Mouse (Mus musculus): ENCODE results near the gene Polr3a.

Polr3a gene

DNA sequence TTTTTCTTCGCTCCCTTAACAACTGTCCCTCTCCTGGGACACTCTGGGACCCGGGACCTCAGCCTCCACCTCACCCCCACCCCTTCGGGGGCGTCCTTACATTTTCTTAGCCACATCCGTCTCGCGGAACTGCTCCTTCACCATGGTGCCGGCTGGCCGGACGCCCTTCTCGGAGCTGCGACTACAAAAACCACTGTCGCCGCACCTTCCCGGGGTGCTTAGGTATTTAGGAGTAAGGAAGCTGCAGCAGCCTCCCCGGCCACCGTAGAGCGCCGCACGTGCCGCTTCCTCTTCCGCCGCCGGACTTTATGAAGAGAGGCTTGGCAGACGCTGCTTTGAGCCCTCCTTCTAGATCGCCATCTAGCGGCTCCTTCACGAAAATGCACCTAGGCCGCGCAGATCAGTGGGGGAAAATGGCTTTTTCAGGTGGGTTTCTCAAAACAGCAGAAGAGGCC, at the start of gene Polr3a, which contains the start of gene Rps24:
TSS of gene Polr3a (minus strand) at position 286 of the 455 bp plus-strand sequence.
TSS of gene Rps24 (plus strand) at position 353 of the 455 bp plus-strand sequence.
- DNase-seq (ENCODE audit: low spot score in 2 of 2), result peak; percentile 79 to 89

DNA sequence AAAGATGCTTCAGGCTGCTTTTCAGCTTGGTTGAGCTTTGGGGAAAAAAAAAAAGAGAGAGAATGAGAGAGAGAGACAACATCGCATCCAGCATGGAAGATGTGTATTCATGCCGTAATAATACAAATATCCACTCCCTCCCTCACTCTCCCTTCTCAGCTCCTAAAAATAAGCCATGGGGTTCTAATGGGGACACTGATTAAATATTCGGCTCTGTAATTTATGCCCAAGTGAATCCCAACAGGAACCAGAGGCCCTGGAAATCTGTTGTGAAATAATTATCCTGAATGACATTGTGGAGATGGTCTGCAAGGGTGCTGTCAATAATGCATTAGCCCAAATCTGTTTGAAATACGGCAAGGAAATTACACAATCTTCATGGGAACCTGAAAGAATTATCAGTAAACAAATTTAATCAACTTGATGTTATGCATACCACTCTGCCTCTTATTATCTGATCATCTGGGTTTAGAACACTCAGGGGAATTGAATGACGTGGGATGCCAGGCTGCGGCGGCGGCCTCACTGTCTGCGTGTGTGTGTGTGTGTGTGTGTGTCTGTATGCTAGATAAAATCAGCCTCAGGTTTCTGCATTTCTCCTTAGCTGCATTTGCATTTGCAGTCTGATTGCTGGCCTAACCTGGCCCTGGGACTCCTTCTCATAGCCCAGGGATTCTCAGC, 48.1 kb upstream of the Polr3a start:
- DNase-seq (ENCODE audit: low spot score in 2 of 2), result no peak

DNA sequence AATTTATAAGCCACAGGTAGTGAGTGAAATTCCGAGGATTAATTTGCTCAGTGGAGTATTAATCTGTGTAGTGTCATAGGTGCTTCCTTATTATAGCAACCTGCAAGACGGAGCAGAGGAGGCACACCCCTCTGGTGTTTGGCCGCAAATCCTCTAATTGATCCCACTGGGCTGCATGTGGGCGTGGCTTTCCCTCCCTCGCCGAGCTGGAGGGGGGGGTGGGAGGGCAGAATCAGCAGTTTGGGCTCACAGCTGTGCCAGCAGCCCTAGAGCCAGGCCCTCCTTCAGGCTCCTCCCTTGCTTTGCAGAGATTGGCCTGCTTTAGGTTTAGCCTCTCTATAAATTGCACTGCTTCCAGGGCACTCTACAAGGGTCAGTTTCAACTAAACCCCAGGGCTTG, 43.4 kb upstream of the Polr3a start:
- DNase-seq (ENCODE audit: low spot score in 2 of 2), result no peak

DNA sequence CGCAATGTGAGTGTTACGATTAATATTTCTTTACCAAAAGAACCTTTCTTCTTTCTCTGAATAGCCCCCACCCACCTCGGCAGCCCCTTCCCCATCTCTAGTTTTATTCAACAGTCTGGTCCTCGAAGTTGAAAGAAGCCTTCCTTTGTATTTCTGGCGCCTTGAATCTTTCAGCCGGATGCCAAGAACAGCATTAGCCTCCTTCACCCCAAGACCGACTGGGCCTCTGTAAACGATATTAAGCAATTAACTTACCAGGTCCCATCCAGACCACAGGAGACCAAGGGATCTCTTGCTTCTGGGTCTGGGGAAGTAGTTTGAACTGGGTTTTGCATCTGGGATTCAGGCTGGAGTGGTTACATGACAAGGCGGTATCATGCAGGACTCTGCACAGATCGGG, 39.6 kb upstream of the Polr3a start:
- no peak for DNase-seq (ENCODE audit: low spot score in 2 of 2)

DNA sequence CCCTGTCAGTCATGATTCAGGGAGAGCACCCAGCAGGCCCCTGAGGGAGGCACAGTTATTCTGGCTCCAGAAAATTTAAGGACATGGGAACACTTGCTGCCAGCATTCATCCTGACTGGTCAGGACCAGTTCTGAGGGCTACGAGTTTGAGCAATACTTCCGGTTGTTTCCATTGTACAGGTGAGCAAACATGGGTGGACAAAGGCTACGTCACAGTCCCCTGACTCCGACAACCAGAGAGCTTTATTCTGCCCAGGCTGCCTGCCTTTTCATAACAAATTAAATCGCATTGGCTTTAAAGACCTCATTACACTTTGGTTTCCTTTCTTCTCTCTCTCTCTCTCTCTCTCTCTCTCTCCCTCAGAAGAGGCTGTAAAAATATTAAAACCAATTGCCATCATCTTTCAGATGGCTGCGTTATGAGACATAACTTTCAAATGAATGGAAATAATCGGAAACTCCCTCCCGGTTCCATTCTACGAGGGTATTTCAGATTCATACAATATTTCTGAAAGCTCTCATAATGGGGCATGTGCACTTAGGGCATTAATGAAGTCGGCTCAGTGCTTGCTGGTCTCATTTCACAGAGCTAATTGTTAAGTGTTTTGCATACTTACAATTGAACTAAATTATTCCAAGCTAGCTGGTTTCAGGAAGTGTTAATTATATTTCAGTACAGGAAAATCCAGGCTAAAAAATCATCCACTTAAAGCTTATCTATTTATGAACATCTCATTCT, 39.0 kb upstream of the Polr3a start:
- no peak for DNase-seq (ENCODE audit: low spot score in 2 of 2)

DNA sequence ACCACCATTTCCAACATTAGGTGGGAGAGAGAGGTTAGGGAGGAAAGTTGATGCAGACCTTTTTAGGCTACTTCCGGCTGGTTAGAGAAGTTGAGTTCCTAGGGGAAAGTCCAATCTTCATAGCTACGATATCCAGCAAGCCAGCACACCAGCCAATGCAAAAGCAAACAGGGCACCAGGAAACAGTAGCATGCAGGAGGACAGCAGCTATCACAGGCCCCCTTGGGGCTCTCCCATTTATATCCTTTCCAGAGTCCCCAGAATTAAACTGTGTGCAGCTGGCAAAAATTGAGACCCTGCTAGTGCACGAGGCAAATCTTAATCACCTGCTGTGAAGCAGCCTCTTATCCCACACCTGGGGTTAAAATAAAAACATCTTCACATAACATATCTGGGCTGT, 38.3 kb upstream of the Polr3a start:
- no peak for DNase-seq (ENCODE audit: low spot score in 2 of 2)

DNA sequence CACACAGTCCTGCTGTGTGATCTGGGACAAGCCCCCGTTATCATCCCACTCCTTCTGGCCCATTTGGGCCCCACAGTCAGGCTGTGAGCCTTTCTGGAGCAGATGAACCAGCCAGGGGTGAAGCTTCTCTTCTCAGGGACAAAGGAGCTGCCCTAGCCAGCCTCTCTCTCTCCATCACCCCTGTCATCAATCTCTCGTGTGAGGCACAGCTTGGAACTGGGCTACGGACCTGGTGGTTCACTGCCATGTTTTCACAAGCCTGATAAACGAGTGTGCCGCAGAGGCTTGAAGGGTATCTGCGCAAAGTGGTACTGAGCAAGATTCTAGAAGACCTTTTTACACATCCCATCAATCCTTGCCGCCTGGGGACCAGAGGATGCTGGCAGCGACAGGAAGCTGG, 34.7 kb upstream of the Polr3a start:
- DNase-seq (ENCODE audit: low spot score in 2 of 2), result no peak

DNA sequence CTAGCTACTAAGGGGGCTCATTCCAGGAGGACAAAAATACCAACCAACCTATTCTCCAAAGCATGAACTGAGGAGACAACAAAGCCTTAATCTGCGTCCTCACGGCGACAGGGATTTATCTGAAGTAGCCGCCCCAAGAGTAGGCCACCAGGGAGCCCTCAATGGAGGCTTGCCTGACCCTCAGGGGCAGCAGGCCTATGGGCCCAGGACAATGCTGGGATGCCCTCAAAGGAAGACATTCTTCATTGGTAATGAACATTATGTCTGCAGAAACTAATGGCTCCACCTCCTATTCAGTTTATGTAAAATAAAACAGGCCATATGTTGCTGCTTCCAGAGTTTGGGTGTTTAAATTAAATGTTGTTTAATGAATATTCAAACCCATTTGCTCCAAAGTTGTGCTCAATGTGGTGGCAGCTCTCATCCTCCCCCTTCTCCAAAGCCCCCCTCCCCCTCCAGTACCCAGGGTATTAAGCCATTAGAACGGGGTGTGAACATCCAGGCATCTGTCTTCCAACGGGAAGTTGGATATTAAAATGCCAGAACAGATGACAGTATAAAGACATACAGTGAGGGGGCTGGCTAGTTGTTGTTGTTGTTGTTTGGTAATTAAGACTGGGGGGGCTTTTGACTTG, 25.8 kb upstream of the Polr3a start:
- DNase-seq (ENCODE audit: low spot score in 2 of 2), result no peak

DNA sequence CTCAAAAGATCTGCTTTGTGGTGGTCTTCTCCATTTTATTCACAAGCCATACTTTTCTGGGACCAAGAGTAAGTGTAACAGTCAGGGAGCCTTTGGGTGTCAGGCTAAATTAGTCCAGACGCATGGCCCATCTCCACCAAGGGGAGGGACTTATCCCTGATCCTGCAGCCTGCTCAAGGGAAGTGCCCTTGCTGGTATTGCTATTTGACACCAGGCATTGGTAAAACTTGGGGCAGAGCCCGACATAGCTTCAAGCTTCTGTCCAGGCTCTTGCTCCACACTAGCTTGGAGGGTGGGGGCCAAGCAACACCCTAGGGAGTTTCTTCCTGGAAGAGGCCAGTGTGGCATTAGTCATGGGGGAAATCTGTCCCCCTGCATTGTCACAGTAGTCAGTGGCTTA, 23.8 kb upstream of the Polr3a start:
- no peak for DNase-seq (ENCODE audit: low spot score in 2 of 2)

DNA sequence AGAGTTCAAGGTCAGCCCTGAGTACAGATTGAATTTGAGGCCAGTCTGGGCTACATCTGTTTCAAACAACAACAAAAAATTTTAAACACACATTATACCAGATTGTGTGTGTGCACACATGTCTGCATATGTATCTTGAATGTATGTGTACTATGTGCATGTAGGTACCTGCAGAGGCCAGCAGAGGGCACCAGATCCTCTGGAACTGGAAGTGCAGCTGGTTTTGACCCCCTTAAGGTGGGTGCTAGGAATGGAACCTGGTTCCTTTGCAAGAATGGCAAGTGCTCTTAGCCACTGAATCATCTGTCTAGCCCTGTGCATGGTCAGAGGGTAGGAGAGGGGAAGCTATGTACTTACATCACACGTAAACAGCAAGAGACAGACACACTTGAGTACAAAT, 23.4 kb upstream of the Polr3a start:
- DNase-seq (ENCODE audit: low spot score in 2 of 2), result no peak

DNA sequence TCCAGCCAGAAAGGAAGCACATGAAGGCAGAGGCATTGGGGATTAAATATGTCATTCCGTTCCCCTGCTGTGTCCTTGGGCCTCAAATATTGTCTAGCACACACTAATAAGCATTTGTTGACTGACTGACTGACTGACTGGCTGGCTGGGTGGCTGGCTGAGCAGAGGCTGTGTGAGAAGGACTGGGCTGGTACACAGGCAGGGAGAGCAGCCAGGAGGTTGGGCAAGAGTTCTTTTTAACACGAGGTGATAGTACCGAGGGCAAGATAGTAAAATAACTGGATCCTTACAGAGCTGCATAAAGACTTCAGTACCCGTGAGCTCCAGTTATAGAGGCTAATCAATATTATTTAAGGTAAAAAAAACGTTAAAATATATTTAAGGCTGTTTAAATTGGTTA, 22.7 kb upstream of the Polr3a start:
- no peak for DNase-seq (ENCODE audit: low spot score in 2 of 2)

DNA sequence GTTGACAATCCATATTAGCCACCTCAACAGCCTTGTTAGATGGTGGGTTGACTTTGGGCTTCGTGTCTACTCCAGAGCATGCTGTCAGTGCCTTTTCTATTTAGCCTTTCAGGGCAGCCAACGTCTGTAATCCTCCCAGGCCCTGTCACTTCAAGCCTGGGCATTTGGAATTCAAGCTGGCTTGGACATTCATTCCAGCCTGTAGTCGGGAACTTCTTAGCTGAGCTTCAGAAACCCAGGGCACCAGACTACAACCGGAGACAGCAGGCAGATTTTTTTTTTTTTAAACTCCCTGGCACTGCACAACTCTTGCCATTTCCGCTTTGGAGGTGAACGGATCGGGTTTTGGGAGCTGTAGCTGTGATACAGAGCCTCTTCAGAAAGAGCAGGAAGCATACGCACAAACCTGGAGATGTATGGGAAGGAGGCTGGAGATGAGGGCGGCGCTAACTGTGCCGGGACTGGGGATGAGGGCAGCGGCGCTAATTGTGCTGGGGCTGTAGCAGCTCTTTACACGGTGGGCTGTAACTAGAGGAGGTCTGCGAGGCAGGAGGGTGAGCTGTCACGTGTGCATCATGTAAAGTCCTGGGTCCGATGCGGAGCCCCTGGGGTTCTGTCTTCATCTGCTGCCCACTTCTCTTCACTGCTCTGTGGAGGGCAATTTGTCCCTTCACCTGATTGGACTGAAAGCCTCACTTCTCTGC, 21.4 kb upstream of the Polr3a start:
- DNase-seq (ENCODE audit: low spot score in 2 of 2), result no peak

DNA sequence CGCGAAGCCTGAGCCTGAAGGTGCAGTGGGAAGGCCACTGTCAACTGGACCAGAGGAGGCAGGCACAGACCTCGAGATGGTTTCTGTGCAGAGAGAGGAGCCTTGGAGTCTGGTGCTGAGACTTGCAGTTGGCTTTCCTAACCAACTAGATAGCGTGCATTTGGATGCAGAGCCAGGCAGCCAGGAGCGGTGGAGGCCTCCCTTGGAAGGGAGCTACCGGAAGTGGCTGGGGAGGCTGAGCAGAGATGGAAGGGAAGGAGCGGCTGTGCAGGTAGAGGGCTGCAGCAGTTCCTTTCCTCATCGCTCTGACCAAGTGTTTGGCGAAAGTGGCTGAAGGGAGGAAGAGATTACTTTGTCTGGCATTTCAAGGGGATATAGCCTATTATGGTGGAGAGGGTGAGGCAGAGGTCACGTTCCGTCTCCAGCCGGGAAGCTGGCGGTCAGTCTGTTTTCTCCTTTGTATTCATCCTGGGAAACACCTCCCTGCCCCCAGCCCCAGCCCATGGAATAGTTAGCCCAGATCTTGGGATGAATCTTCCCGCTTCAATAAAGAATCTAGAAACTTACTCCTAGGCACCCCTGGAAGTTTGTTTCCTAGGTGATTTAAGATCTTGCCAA, 20.7 kb upstream of the Polr3a start:
- no peak for DNase-seq (ENCODE audit: low spot score in 2 of 2)

DNA sequence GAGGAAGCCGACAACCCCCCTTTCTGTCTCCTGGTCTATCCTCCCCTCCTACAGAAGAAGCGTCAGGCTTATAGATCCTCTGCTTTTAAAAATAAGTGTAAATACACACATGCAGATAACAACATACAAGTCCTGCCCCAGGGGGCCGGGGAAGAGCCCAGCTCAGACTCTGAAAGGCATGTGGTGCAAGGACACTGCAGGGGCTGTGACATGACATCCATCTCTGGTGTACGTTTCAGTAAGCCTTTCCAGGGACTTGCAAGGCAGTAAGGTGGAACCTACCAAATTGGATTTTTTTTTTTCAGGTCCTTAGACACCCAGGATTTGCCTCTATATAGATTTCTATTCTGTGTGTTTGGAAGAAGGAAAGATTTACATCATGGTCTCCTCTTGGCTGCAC, 14.4 kb upstream of the Polr3a start:
- DNase-seq (ENCODE audit: low spot score in 2 of 2), result no peak

DNA sequence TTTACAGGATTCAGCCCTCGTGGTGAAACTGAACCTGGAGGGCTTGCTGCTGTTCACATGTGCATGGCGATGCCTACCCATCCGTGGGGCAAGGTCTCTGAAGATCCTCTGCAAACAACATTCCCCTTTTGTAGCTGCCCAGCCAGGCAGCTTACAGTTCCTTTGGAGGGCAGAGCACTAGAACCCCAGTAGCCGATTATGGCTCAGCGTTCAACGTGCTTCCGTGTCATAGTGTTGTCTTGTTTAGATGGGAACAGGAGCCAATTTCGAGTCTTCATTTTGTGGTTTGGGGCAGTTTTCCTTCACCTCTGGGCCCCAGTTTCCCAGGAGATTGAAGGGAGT, 14.0 kb upstream of the Polr3a start:
- no peak for DNase-seq (ENCODE audit: low spot score in 2 of 2)

DNA sequence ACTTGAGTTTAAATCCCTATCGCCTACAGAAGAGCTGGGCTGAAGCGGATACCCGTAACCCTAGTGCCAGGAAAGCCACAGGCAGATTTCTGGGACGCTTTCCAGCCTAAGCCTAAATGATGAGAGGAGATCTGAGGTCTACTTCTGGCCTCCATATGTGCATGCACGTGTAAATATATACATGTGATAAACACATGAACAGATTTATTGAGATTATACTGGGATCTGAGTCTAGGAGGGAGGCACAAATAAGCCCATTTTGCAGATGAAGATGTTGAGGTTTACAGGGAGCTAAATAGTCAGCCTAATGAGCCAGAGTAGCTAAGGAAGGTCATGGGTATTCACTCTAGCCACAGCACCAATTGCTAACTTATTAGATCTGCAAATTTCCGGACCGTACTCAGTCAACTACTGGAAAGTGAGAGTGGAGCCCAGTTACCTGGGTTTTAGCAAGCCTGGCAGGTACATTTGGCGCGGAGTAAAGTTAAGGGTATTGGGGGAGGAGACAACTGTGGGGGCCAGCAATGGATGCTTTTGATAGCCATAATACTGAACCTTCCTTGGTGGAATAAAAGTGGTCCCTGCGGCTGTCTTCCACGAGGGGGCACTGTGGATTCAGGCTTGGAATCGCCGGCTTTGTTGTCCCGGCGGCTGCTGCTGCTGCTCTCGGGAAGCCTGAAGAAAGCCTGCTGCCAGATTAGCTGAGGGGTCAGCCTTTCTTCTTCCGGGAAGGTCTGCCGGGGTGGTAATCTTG, 13.4 kb upstream of the Polr3a start:
- DNase-seq (ENCODE audit: low spot score in 2 of 2), result peak; percentile 92 to 94

DNA sequence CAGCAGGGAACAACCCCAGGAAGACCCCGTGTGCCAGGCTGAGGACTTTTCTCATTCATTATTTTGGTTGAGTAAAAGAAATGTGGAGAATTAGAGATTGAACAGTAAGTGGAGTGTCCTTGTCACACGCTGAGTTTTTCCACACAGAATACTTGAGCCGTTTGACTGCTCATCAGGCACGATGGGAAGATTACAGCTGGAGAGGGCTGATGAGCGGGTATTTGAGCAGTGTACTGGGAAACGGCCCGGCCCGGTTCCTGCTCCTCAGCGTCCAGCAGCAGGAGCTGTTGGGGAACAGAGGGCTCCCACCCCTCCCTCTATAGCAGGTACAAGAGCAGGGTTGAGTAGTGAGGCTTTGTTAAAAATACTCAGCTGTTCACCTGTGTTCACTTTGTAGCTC, 12.6 kb upstream of the Polr3a start:
- DNase-seq (ENCODE audit: low spot score in 2 of 2), result no peak

DNA sequence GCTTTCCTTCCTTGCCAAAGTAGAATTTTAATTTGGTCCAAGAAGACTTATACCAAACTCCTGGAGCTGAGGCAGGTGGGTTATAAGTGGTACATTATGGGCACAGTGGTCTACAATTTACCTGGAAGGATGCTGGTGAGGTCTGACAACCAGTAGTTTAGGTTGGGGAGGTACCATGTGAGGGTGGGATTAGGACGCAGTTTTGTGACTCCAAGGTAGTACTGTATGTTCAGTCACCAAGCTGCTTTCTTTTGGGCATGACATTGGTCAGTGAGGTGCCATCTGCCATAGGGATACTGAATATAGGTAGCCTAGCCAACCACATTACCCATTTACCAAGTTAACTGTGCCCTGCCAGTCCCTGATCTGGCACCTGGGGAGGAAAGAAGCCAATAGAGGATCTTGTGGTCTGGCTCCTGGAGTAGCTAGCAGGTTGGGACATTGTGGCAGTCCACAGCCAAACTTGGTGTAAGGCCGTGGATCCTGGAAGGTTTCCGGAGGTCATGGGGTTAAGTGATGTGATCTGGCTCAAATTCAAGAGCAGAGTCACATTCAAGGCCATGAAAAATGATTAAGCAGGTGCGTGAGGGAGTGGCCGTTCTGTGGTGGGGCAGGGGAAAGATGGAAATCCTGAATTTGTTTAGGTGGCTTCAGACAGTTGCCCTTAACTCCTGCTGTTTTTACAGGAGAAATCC, 11.8 kb upstream of the Polr3a start:
- no peak for DNase-seq (ENCODE audit: low spot score in 2 of 2)

DNA sequence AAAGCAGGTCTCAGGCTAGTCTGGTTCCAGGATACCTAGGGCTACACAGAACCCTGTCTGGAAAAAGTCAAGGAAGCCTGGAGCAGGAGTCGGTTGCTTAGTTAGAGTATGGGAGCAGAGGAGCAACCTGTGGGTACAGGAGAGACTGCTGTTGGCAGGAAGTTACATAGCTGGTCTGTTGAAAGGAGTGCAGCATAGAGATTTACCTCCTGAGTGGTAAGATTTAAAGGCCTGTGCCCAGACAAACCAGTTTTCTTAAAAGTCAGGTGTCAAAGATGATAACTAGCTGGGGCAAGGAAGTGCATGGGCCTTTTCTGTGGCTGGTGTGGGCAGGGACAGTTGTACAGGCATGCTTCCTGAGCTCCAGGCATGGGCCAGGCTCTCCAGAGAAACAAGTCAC, 10.6 kb upstream of the Polr3a start:
- DNase-seq (ENCODE audit: low spot score in 2 of 2), result no peak

DNA sequence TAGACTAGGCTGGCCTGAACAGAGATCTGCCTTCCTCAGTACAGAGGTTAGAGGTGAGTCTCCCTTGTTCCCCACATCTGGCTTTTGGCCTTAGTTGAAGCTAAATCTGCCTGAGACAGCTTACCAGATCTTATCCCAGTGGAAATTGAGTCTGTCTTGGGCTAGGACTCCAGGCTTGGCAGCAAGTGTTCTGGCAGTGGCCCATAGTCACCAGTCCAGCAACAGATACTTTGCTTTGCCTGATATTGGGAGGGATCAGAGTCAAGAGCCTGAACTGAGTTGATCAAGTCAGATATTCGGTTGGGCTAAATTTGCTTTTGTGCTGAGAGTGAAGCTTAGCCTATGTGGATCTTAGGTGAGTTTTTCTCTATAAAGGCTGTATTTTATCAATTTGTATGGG, 9.6 kb upstream of the Polr3a start:
- DNase-seq (ENCODE audit: low spot score in 2 of 2), result no peak

DNA sequence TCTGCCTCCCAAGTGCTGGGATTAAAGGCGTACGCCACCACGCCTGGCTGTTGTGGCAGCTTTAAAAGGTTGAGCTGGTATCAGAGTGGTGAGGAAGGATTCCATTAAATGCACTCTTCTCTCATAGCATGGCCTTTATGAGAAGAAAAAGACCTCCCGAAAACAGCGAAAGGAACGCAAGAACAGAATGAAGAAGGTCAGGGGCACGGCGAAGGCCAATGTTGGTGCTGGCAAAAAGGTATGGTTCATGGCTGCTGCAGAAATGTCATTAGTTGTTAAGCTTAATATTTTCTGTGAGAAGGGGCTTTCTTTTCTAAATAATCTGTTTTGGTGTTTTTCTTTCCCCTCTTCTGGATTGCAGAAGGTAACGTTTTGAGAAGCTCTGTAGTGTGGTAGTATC, 6.4 kb upstream of the Polr3a start:
- DNase-seq (ENCODE audit: low spot score in 2 of 2), result no peak

Data from cerebellum, postnatal 4 days (tissue).